Mouse (Mus musculus) testis, adult 2 months (tissue): ENCODE measurements around the gene Lrrc10b.

Source experiments
- CTCF ChIP-seq: fragments of 200-500 bp; IDR thresholded peaks from 2 replicates; pipeline ENCODE4 v1.5.1; 2012; ENCODE audit warnings: low read depth, mild to moderate bottlenecking, inconsistent platforms, low read length, moderate library complexity; ENCODE audit not compliant: control insufficient read depth, insufficient read depth, insufficient replicate concordance
- POLR2A ChIP-seq: fragments of 200-500 bp; IDR thresholded peaks from 2 replicates; pipeline ENCODE4 v1.6.1; 2012; ENCODE audit warnings: low read depth, mild to moderate bottlenecking, inconsistent platforms, low read length, moderate library complexity; ENCODE audit not compliant: control insufficient read depth

- TF ChIP-seq POLR2A (no peak), CTCF (no peak)
Measured at GRCm38 (mm10) chr19:10448275-10448674, 9.0 kb downstream of the Lrrc10b start.
